Mouse (Mus musculus): ENCODE measurements around the gene Zfp30.

The Zfp30 gene

GRCm38 (mm10) chr7:29836816-29837215 is 53.0 kb downstream of the Zfp30 start:
- DNase-seq (ENCODE audit: low spot score): no peak

GRCm38 (mm10) chr7:29839256-29839655 is 55.5 kb downstream of the Zfp30 start:
- DNase-seq (ENCODE audit: low spot score): no peak

GRCm38 (mm10) chr7:29842105-29842504 is 58.3 kb downstream of the Zfp30 start:
- no peak for DNase-seq (ENCODE audit: low spot score)
